Mouse (Mus musculus): Measurements from ENCODE around the gene Olfr549. TPM values are rescaled to one million over a fixed set of nuclear protein-coding genes. Genes with fewer than 3 reads are reported as not detected.

Olfr549 gene
- polyA plus RNA-seq (2012; ENCODE audit: insufficient read depth, insufficient read length, low replicate concordance, missing spikeins): not detected in 2 replicates

GRCm38 (mm10) chr7:102549570-102549969, at the start of gene Olfr549:
Gene Olfr549, plus strand, starts transcription at chr7:102549870.
- WGBS: 96% methylated on average over 3 of the region's 3 CpGs
- no peak within 1 kb of the TSS for H3K4me3 ChIP-seq (ENCODE audit: insufficient read depth, low read depth, low read length)
- no peaks in the 10 kb centered on the region for H3K4me1 ChIP-seq (ENCODE audit: control insufficient read depth, insufficient read depth, low read length)
- H3K27ac ChIP-seq (ENCODE audit: insufficient read depth, low read depth, low read length): no peak within 1 kb of the TSS
- TF ChIP-seq CTCF (IDR thresholded peaks at IDR 0.05; ENCODE audit: insufficient read depth, low read depth, low read length): no peak
- no peak for TF ChIP-seq POLR2A (IDR thresholded peaks at IDR 0.05; ENCODE audit: insufficient read depth, low read depth, low read length)

- H3K27ac ChIP-seq (ENCODE audit: insufficient read depth, low read depth, low read length): no peak overlapping the region
- no peaks in the 10 kb centered on the region for H3K4me1 ChIP-seq (ENCODE audit: control insufficient read depth, insufficient read depth, low read length)
- H3K4me3 ChIP-seq (ENCODE audit: insufficient read depth, low read depth, low read length): no peak overlapping the region
- TF ChIP-seq CTCF (IDR thresholded peaks at IDR 0.05; ENCODE audit: insufficient read depth, low read depth, low read length) (no peak), POLR2A (IDR thresholded peaks at IDR 0.05; ENCODE audit: insufficient read depth, low read depth, low read length) (no peak)
- 70% methylated on average over 5 of the region's 5 CpGs for WGBS
Measured at GRCm38 (mm10) chr7:102501986-102502385, 47.7 kb upstream of the Olfr549 start.

GRCm38 (mm10) chr7:102506848-102507247, 42.8 kb upstream of the Olfr549 start:
- Histone ChIP-seq H3K4me1 (ENCODE audit: control insufficient read depth, insufficient read depth, low read length) (no peaks in the 10 kb centered on the region), H3K27ac (ENCODE audit: insufficient read depth, low read depth, low read length) (no peak overlapping the region), H3K4me3 (ENCODE audit: insufficient read depth, low read depth, low read length) (no peak overlapping the region)
- TF ChIP-seq CTCF (IDR thresholded peaks at IDR 0.05; ENCODE audit: insufficient read depth, low read depth, low read length) (peak; percentile 59), POLR2A (IDR thresholded peaks at IDR 0.05; ENCODE audit: insufficient read depth, low read depth, low read length) (no peak)
- WGBS: 46% methylated on average over 3 of the region's 3 CpGs

GRCm38 (mm10) chr7:102508066-102508465, 41.6 kb upstream of the Olfr549 start:
- H3K4me3 ChIP-seq (ENCODE audit: insufficient read depth, low read depth, low read length): no peak overlapping the region
- H3K4me1 ChIP-seq (ENCODE audit: control insufficient read depth, insufficient read depth, low read length): peaks cover 4% of the 10 kb centered on the region
- TF ChIP-seq POLR2A (IDR thresholded peaks at IDR 0.05; ENCODE audit: insufficient read depth, low read depth, low read length): no peak
- TF ChIP-seq CTCF (IDR thresholded peaks at IDR 0.05; ENCODE audit: insufficient read depth, low read depth, low read length): no peak
- 92% methylated on average over 9 of the region's 9 CpGs for WGBS
- no peak overlapping the region for H3K27ac ChIP-seq (ENCODE audit: insufficient read depth, low read depth, low read length)

- no peak overlapping the region for H3K27ac ChIP-seq (ENCODE audit: insufficient read depth, low read depth, low read length)
- WGBS: 93% methylated on average over 6 of the region's 6 CpGs
- TF ChIP-seq CTCF (IDR thresholded peaks at IDR 0.05; ENCODE audit: insufficient read depth, low read depth, low read length) (no peak), POLR2A (IDR thresholded peaks at IDR 0.05; ENCODE audit: insufficient read depth, low read depth, low read length) (no peak)
Measured at GRCm38 (mm10) chr7:102508666-102509065, 41.0 kb upstream of the Olfr549 start.

GRCm38 (mm10) chr7:102509726-102510125, 39.9 kb upstream of the Olfr549 start:
- Histone ChIP-seq H3K4me3 (ENCODE audit: insufficient read depth, low read depth, low read length) (no peak overlapping the region), H3K4me1 (ENCODE audit: control insufficient read depth, insufficient read depth, low read length) (peaks cover 4% of the 10 kb centered on the region), H3K27ac (ENCODE audit: insufficient read depth, low read depth, low read length) (no peak overlapping the region)
- TF ChIP-seq CTCF (IDR thresholded peaks at IDR 0.05; ENCODE audit: insufficient read depth, low read depth, low read length) (no peak), POLR2A (IDR thresholded peaks at IDR 0.05; ENCODE audit: insufficient read depth, low read depth, low read length) (no peak)
- 74% methylated on average over 7 of the region's 7 CpGs for WGBS

More at GRCm38 (mm10) chr7:102508666-102509065, 41.0 kb upstream of the Olfr549 start:
- Histone ChIP-seq H3K4me3 (ENCODE audit: insufficient read depth, low read depth, low read length) (no peak overlapping the region), H3K4me1 (ENCODE audit: control insufficient read depth, insufficient read depth, low read length) (peaks cover 4% of the 10 kb centered on the region)

- 95% methylated on average over 10 of the region's 10 CpGs for WGBS
- TF ChIP-seq POLR2A (IDR thresholded peaks at IDR 0.05; ENCODE audit: insufficient read depth, low read depth, low read length) (no peak), CTCF (IDR thresholded peaks at IDR 0.05; ENCODE audit: insufficient read depth, low read depth, low read length) (no peak)
- Histone ChIP-seq H3K27ac (ENCODE audit: insufficient read depth, low read depth, low read length) (no peak overlapping the region), H3K4me3 (ENCODE audit: insufficient read depth, low read depth, low read length) (no peak overlapping the region), H3K4me1 (ENCODE audit: control insufficient read depth, insufficient read depth, low read length) (peaks cover 4% of the 10 kb centered on the region)
Measured at GRCm38 (mm10) chr7:102511927-102512326, 37.7 kb upstream of the Olfr549 start.

- under 1% methylated on average over 54 of the region's 54 CpGs for WGBS
- Histone ChIP-seq H3K4me1 (ENCODE audit: control insufficient read depth, insufficient read depth, low read length) (peaks cover 4% of the 10 kb centered on the region), H3K27ac (ENCODE audit: insufficient read depth, low read depth, low read length) (no peak overlapping the region), H3K4me3 (ENCODE audit: insufficient read depth, low read depth, low read length) (peak overlapping the region; percentile 60)
- peak; percentile 85; the same call in 1 of the 2 replicates for TF ChIP-seq CTCF (IDR thresholded peaks at IDR 0.05; ENCODE audit: insufficient read depth, low read depth, low read length)
- no peak for TF ChIP-seq POLR2A (IDR thresholded peaks at IDR 0.05; ENCODE audit: insufficient read depth, low read depth, low read length)
Measured at GRCm38 (mm10) chr7:102512814-102513435, 36.7 kb upstream of the Olfr549 start.

GRCm38 (mm10) chr7:102514144-102514543, 35.5 kb upstream of the Olfr549 start:
- Histone ChIP-seq H3K27ac (ENCODE audit: insufficient read depth, low read depth, low read length) (no peak overlapping the region), H3K4me3 (ENCODE audit: insufficient read depth, low read depth, low read length) (no peak overlapping the region), H3K4me1 (ENCODE audit: control insufficient read depth, insufficient read depth, low read length) (peaks cover 4% of the 10 kb centered on the region)
- WGBS: 83% methylated on average over 4 of the region's 4 CpGs
- TF ChIP-seq POLR2A (IDR thresholded peaks at IDR 0.05; ENCODE audit: insufficient read depth, low read depth, low read length) (no peak), CTCF (IDR thresholded peaks at IDR 0.05; ENCODE audit: insufficient read depth, low read depth, low read length) (no peak)

All from olfactory bulb, adult 2 months (tissue).